Mouse (Mus musculus) olfactory bulb, adult 2 months (tissue): Measurements from ENCODE around the gene Cdv3.

Source experiments
- CTCF ChIP-seq: fragments of 200-500 bp; IDR thresholded peaks from 2 replicates; pipeline ENCODE4 v1.5.1; 2012; ENCODE audit warnings: low read depth, mild to moderate bottlenecking, low read length, moderate library complexity; ENCODE audit not compliant: insufficient read depth
- POLR2A ChIP-seq: fragments of 200-500 bp; IDR thresholded peaks from 2 replicates; pipeline ENCODE4 v1.6.1; 2012; ENCODE audit warnings: mild to moderate bottlenecking, low read depth, low read length, moderate library complexity; ENCODE audit not compliant: insufficient read depth

DNA sequence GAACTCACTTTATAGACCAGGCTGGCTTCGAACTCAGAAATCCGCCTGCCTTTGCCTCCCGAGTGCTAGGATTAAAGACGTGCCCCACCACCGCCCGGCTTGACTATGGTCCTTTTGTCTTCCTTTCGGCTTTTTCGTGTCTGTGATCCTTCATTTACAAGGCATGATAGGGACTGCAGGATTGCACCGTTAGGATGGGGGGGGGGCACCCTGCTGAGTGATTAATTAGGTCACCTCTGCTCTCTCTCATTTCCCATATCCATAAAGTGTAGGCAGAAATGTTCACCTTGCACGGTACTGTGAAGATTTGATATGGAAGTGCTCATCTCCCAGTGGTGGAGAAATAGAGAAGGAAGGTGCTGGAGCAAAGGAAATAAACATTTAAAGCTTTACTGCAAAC, 13.0 kb upstream of the Cdv3 start:
- TF ChIP-seq CTCF: no peak
- TF ChIP-seq POLR2A: no peak
